Mouse (Mus musculus): ENCODE measurements around the gene Cab39l. TPM values are rescaled to one million over a fixed set of nuclear protein-coding genes. Genes with fewer than 3 reads are reported as not detected.

Gene Cab39l
- polyA plus RNA-seq (2017; shearing (Covaris generic)), result 57.8 TPM

GRCm38 (mm10) chr14:59440558-59441471 lies at the start of gene Cab39l, which contains the start of gene Setdb2:
TSS of gene Cab39l (plus strand) at chr14:59440972.
TSS of gene Setdb2 (minus strand) at chr14:59440884.

GRCm38 (mm10) chr14:59395281-59395680 lies 45.5 kb upstream of the Cab39l start, which contains the start of gene Phf11c:
TSS of gene Phf11c (minus strand) at chr14:59395381.

DNA sequence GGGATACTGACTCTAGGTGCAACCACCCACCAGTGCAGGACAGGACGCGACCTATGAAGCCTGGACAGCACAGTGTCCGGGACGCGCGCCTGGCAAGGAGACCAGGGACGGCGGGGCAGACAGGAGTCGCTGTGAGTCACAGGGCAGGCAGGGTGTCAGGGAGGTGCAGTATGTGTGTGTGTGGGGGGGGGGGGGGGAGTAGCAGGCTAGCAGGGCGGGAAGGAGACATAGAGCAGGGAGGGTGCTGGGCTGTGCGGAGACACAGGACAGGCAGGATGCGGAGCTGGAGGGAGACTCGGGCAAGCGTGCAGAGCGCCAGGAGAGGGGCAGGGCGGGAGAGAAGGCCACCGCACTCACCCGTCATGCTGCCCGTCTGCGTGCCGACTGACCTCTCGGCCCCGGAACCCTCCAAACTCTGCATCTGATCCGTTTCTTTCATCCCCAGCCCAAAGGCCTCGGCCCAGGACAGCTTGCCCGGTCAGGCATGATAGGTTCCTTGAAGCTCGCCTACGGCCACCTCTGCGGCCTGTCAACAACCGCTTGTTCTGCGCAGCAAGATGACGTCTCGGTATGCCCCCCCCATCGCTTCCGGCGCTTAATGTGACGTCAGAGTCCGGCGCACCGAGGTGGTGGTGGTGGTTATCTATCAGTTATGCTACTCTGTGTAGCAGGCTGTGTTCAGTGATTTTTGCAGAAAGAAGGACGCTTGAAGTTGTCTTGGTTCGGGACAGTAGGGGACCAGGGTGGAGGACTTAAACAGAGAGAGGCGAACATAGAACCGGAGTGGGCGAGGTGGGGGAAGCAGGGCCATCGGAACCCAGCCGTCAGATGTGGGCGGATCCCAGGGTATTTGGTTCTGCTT lies 156.9 kb downstream of the Cab39l start, which contains the start of gene Cdadc1:
Cdadc1 (minus strand) TSS at position 562 of the 862 bp plus-strand sequence.

DNA sequence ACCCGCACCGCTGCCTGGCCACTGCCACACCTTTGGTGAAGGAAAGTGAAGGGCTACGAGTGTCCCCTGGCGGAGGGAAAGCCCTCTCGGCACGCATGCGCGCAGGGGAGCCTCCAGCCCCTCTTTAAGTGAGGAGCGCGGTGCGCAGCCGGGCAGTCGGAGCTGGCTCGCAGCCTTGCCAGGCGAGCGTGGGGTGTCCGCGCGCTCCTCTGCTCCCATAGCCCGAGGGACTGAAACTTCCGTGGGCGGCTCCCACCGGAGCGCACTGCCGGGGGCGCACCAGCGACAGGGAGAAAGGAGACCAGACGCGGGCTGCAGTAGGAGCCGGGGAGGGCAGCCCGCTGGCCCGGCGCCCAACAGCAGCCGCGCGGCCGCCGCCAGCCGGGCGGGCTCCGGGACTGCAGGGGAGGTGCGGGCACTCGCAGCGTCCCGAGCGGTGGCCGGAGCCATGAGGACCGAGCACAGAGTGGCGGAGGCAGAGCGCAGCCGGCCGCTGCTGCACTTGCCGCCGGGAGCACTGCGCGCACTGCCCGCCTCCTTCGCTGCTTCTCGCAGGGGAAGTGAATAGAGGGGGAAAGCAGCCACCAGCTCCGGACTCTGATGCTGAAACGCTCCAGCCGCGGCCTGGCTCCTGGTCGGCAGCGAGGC lies 184.5 kb downstream of the Cab39l start, which contains the start of gene Shisa2:
Shisa2 (plus strand) TSS at position 151 of the 648 bp plus-strand sequence.

Other genes starting within 250 kb of the Cab39l start
- gene Rcbtb1, start 239.8 kb upstream of the Cab39l start, polyA plus RNA-seq (2017; shearing (Covaris generic)), result 82.7 TPM
- gene Gm6904, start 180.8 kb upstream of the Cab39l start, polyA plus RNA-seq (2017; shearing (Covaris generic)), result 9.8 TPM
- 38.1 TPM for gene Phf11a, start 143.4 kb upstream of the Cab39l start, polyA plus RNA-seq (2017; shearing (Covaris generic))
- 180 TPM for gene Phf11b, start 99.6 kb upstream of the Cab39l start, polyA plus RNA-seq (2017; shearing (Covaris generic))
- 13.6 TPM for gene Phf11d, start 75.5 kb upstream of the Cab39l start, polyA plus RNA-seq (2017; shearing (Covaris generic))
- gene Phf11c, start 45.6 kb upstream of the Cab39l start, polyA plus RNA-seq (2017; shearing (Covaris generic)), result 23.0 TPM
- gene Setdb2, start 88 bp upstream of the Cab39l start, polyA plus RNA-seq (2017; shearing (Covaris generic)), result 25.8 TPM
- gene Cdadc1, start 157.0 kb downstream of the Cab39l start, polyA plus RNA-seq (2017; shearing (Covaris generic)), result 36.3 TPM
- gene Shisa2, start 184.3 kb downstream of the Cab39l start, polyA plus RNA-seq (2017; shearing (Covaris generic)), result 0.06 TPM